Mouse (Mus musculus): Measurements from ENCODE around the gene Wdr82. TPM values are rescaled to one million over a fixed set of nuclear protein-coding genes. Genes with fewer than 3 reads are reported as not detected.

The Wdr82 gene
- 100 to 1,000 TPM; 117 to 126 TPM for total RNA-seq (2021)
- long read RNA-seq, experiment 1, transcript Wdr82-201 (9 exons, 3,747 nt), result major isoform, 6 of 11 reads
- long read RNA-seq, experiment 1, partial matches to known transcripts, result 0 of 11 reads
- long read RNA-seq, experiment 1, other reads (novel, unspliced or antisense), result 4 of 11 reads
- long read RNA-seq, experiment 2, transcript Wdr82-201 (9 exons, 3,747 nt), result major isoform, 6 of 17 reads
- long read RNA-seq, experiment 2, partial matches to known transcripts, result 1 of 17 reads
- long read RNA-seq, experiment 2, other reads (novel, unspliced or antisense), result 10 of 17 reads

DNA sequence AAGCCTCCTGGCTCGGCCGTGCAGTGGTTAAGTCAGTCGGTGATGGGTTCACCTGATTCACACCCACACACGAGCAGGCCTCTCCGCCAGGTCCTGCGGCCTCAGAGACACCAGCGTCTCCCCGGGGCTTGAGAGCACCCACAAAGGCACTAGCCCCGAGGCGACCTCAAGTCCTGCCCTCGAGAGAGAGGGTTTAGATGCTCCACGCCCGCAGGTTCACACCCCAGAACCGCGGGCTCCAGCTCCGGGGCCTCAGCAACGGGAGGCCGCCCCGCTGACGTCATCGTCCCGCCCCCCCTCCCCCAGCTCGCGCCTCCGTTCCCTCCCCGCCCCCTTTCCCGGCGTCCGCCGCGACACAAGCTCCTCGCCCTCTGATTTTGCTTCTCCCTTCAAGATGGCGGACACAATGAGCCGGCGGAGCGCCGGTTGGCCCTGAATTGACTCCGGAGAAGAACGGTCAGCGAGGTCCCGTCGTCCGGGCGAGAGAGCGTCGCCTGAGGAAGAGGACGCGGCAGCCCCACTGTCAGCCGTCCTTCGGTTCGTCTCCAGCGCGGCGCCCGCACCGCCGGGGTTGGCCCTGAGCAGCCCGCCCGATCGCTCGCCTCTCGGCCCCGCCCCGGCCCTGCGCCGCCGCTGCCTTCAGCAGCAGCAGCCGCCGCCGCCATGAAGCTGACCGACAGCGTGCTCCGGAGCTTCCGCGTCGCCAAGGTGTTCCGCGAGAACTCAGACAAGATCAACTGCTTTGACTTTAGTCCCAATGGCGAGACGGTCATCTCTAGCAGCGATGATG is at the start of gene Wdr82:
Gene Wdr82 (plus strand): TSS at position 373 of the 790 bp plus-strand sequence.
- H3K27ac ChIP-seq, result peak within 1 kb of the TSS; percentile 98
- peak within 1 kb of the TSS; percentile 62 for H3K4me3 ChIP-seq
- DNase-seq (ENCODE audit: extremely low spot score in 1 of 2, low spot score in 2 of 2), result peak; percentile 85 to 88
- no peak for TF ChIP-seq CTCF (IDR thresholded peaks at IDR 0.05)
- intact Hi-C loops (cut with DNase I), result loop anchor here (2.0 to 10.0 kb wide), 2 partner anchors 32 to 254 kb away; partner anchors contain the start of genes Rpl29 and Twf2

DNA sequence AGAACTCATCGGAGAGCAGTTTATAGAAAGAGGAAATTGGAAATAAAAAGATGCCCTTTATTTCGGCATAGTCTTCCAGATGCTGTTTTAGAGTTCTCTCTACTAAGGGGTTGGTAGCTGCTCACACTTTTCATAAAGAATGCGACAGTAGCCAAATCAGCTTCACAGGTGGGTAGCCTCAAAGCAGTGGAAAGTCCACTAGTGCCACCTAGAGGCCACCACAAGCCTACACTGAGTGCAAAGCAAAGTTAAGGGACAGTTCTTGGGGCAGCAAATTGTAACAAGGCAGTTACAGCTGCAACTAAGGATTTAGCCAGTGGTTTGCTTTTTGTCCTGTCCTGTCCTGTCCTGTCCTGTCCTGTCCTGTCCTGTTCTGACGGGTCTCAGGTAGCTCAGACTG is 47.1 kb upstream of the Wdr82 start:
- TF ChIP-seq CTCF (IDR thresholded peaks at IDR 0.05), result peak; percentile 81
- intact Hi-C loops (cut with DNase I), result no loop called here
- Histone ChIP-seq H3K4me3 (no peak overlapping the region), H3K27ac (no peak overlapping the region)
- peak; percentile 37 to 56 for DNase-seq (ENCODE audit: extremely low spot score in 1 of 2, low spot score in 2 of 2)

- Histone ChIP-seq H3K27ac (no peak overlapping the region), H3K4me3 (no peak overlapping the region)
- DNase-seq (ENCODE audit: extremely low spot score in 1 of 2, low spot score in 2 of 2), result peak in 1 of 2 experiments; percentile 18
- TF ChIP-seq CTCF (IDR thresholded peaks at IDR 0.05), result no peak
- intact Hi-C loops (cut with DNase I), result no loop called here
These were observed 43.9 kb upstream of the Wdr82 start for GRCm38 (mm10) chr9:106126786-106127251.

DNA sequence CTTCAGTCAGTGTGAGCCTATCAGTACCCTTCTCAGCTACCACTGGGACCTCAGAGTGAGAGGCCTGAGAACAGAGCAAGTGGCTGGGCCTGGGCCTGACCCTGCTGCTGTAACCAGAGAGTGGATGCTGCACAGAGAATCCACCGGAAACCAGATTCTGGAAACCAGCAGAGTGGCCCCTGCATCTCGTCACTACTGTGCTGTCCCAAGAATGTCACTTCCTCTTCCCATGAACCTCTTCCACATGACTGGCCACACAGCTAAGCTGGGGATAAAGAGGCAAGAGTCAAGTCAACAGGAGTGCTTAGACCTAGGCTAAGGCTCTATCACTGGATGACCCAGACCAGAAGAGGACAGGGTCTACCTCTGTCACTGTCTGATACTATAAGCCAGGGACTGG is 41.7 kb upstream of the Wdr82 start:
- DNase-seq (ENCODE audit: extremely low spot score in 1 of 2, low spot score in 2 of 2), result no peak
- intact Hi-C loops (cut with DNase I), result no loop called here
- no peak overlapping the region for H3K27ac ChIP-seq
- no peak for TF ChIP-seq CTCF (IDR thresholded peaks at IDR 0.05)
- no peak overlapping the region for H3K4me3 ChIP-seq

- Histone ChIP-seq H3K4me3 (no peak overlapping the region), H3K27ac (no peak overlapping the region)
- TF ChIP-seq CTCF (IDR thresholded peaks at IDR 0.05), result no peak
- no peak for DNase-seq (ENCODE audit: extremely low spot score in 1 of 2, low spot score in 2 of 2)
- intact Hi-C loops (cut with DNase I), result no loop called here
These were observed 40.5 kb upstream of the Wdr82 start for GRCm38 (mm10) chr9:106130250-106130649.

DNA sequence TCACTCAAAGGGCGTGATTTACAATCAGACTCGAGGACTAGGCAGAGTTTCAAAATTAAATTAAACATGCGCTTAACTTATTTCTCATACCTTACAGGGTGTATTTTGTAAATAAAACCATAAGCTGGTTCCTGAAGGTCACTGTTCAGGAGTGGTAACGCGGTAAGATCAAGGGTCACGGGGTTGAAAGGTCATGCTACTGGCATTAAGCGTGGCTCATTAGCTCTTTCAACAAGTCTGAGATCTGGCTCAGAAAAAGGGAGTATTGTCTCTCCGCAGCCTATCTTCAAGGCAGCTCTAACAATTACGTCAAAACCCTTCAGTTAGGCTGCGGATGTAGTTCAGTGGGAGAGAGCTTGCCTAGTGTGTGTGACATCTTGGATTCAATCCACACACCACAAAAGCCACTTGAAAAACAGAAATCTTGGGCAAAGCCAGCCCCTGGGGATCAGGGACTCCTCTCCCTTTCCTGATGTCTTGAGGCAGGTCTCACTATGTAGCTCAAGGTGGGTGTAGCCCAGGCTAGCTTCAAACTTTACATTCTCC is 33.0 kb upstream of the Wdr82 start:
- Histone ChIP-seq H3K4me3 (no peak overlapping the region), H3K27ac (no peak overlapping the region)
- TF ChIP-seq CTCF (IDR thresholded peaks at IDR 0.05), result no peak
- no peak for DNase-seq (ENCODE audit: extremely low spot score in 1 of 2, low spot score in 2 of 2)
- intact Hi-C loops (cut with DNase I), result no loop called here

DNA sequence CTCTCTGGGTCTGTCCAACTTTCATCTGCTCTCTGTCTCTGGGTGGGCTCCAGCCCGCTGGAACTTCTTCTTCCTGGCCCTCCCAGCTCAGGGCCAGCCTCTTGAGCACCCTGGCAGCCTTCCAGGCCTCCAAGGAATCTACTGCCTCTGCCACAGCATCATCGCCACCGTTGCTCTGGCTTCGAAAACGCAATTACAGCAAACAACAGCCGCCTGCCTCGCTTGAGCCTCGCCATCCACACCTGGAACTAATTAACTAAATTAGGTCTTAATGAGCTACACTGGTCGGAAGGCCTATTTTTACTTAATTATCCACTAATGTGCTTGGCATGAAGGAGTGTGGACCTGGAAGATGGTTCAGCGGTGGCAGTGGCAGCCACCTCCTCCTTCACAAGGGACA is 31.0 kb upstream of the Wdr82 start:
- no peak overlapping the region for H3K4me3 ChIP-seq
- H3K27ac ChIP-seq, result no peak overlapping the region
- no peak for DNase-seq (ENCODE audit: extremely low spot score in 1 of 2, low spot score in 2 of 2)
- no peak for TF ChIP-seq CTCF (IDR thresholded peaks at IDR 0.05)
- intact Hi-C loops (cut with DNase I), result no loop called here

DNA sequence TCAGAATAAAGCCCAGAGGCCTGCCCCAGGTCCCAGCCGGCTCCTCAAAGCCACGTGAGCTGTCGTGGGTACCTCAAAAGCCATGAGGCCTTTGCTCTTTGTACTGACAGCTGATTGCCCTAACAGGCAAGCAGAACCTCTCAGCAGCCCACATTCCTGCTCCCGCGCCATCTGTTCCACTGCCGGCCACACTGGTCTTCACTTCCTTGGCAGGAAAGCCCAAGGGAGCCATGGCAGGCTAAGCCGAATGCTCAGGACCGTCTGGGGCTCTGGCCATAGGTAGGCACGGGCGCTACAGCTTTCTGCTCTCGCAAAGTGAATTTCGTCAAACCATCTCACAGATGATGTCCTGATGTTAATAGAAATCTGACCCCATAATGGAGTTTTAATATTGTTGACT is 28.8 kb upstream of the Wdr82 start:
- H3K4me3 ChIP-seq, result no peak overlapping the region
- no peak overlapping the region for H3K27ac ChIP-seq
- no peak for DNase-seq (ENCODE audit: extremely low spot score in 1 of 2, low spot score in 2 of 2)
- TF ChIP-seq CTCF (IDR thresholded peaks at IDR 0.05), result no peak
- intact Hi-C loops (cut with DNase I), result no loop called here

DNA sequence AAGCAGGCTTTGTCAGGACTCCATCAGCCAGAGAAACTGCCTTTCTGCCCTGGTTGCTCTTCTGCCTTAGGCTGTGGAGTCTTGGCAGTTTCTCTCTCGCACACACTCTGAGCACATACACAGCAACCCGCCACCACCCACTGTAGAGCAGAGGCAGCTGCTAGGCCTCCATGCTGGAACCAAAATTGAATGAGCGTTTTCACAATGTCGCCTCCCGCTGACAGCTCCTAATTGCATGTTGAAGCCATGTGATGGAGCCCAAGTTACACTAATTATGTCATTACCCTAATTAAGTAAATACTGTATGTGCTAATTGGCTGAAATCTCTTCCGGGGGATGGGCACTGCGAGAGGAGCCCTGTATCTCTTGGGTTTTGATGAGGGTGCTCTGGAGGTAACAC is 26.6 kb upstream of the Wdr82 start:
- intact Hi-C loops (cut with DNase I), result no loop called here
- Histone ChIP-seq H3K4me3 (no peak overlapping the region), H3K27ac (no peak overlapping the region)
- TF ChIP-seq CTCF (IDR thresholded peaks at IDR 0.05), result no peak
- DNase-seq (ENCODE audit: extremely low spot score in 1 of 2, low spot score in 2 of 2), result no peak

- Histone ChIP-seq H3K27ac (no peak overlapping the region), H3K4me3 (no peak overlapping the region)
- TF ChIP-seq CTCF (IDR thresholded peaks at IDR 0.05), result no peak
- no peak for DNase-seq (ENCODE audit: extremely low spot score in 1 of 2, low spot score in 2 of 2)
- intact Hi-C loops (cut with DNase I), result no loop called here
These were observed 25.1 kb upstream of the Wdr82 start for GRCm38 (mm10) chr9:106145582-106145981.

- intact Hi-C loops (cut with DNase I), result no loop called here
- Histone ChIP-seq H3K27ac (no peak overlapping the region), H3K4me3 (no peak overlapping the region)
- no peak for DNase-seq (ENCODE audit: extremely low spot score in 1 of 2, low spot score in 2 of 2)
- no peak for TF ChIP-seq CTCF (IDR thresholded peaks at IDR 0.05)
These were observed 23.4 kb upstream of the Wdr82 start for GRCm38 (mm10) chr9:106147281-106147680.

DNA sequence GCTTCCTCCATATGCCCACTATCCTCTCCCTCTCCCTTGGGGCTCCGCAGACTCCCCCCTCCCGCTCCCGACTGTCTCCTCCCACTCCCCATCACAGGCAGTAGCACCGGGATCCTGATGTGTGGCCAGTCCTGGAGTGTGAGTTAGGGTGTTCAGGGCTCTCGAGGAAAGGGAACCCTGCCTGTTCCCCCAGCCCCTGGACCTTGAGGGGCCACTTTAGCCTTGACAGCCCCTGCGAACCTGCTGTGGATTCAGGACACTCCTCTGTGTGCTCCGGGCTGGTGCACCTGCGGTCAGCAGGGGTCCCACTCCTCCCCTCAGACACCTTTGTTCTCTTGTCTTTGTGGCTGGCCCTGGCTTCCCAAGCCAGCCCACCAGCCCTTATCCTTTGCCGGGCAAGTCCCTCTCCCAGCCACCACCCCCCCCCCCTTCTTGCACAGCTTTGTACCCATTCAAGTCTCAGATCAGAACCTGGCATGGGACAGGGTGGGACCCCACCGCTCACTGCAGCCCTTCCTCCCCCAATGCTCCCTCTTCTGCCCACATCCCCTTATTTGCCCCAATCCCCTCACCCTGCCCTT is 22.8 kb upstream of the Wdr82 start:
- TF ChIP-seq CTCF (IDR thresholded peaks at IDR 0.05), result no peak
- DNase-seq (ENCODE audit: extremely low spot score in 1 of 2, low spot score in 2 of 2), result no peak
- Histone ChIP-seq H3K4me3 (no peak overlapping the region), H3K27ac (no peak overlapping the region)
- intact Hi-C loops (cut with DNase I), result no loop called here

Data from left cerebral cortex, adult 2 months (tissue).